Comparison of ENCODE assay signal across 8 mouse cellular contexts in genomic region chr8:13675524-13675923, GRCm38 (mm10). TPM values are rescaled to one million over a fixed set of nuclear protein-coding genes. Genes with fewer than 3 reads are reported as not detected.
A peak's percentile ranks its signal among the peaks of the same experiment; 100 is the strongest.
DNase-seq lines count a peak whose midpoint lies in the region; ATAC-seq and TF ChIP-seq lines count a peak whose summit lies in the region.

No protein-coding gene starts in this region.

- peaks cover 14% of the 10 kb centered on the region; the same call in 1 of the 2 replicates for H3K4me1 ChIP-seq in lung, postnatal 0 days (ENCODE audit: insufficient read depth, low read depth, low read length)
- H3K4me1 ChIP-seq in limb, embryonic 10.5 days, result peaks cover 20% of the 10 kb centered on the region
- H3K4me1 ChIP-seq in olfactory bulb, adult 2 months (ENCODE audit: control insufficient read depth, insufficient read depth, low read length), result peaks cover 25% of the 10 kb centered on the region

- no peaks in the 10 kb centered on the region for H3K27me3 ChIP-seq in lung, postnatal 0 days (replicated peaks; ENCODE audit: insufficient read depth, low read length)
- H3K27me3 ChIP-seq in limb, embryonic 10.5 days (ENCODE audit: low read depth, poor library complexity, severe bottlenecking), result peaks cover 25% of the 10 kb centered on the region

- peak overlapping the region; percentile 96 for H3K27ac ChIP-seq in lung, postnatal 0 days (ENCODE audit: low read length)
- H3K27ac ChIP-seq in limb, embryonic 10.5 days, result no peak overlapping the region
- H3K27ac ChIP-seq in olfactory bulb, adult 2 months (ENCODE audit: insufficient read depth, low read depth, low read length), result peak overlapping the region; percentile 90

- no peak for TF ChIP-seq EP300 in lung, postnatal 0 days (IDR thresholded peaks at IDR 0.05)

- ATAC-seq in CD4-positive, CD25-positive, alpha-beta regulatory T cell, adult 4 months, result no peak
- no peak for ATAC-seq in lung, postnatal 0 days

- H3K9ac ChIP-seq in lung, postnatal 0 days (replicated peaks; ENCODE audit: low read depth), result peak overlapping the region; percentile 79

- peak overlapping the region; percentile 86 for H3K4me3 ChIP-seq in lung, postnatal 0 days (ENCODE audit: low read depth, low read length)
- H3K4me3 ChIP-seq in limb, embryonic 10.5 days, result peak overlapping the region; percentile 65; the same call in 1 of the 2 replicates
- peak overlapping the region; percentile 92 for H3K4me3 ChIP-seq in olfactory bulb, adult 2 months (ENCODE audit: insufficient read depth, low read depth, low read length)

- TF ChIP-seq CTCF in lung, postnatal 0 days (IDR thresholded peaks at IDR 0.05), result no peak
- TF ChIP-seq CTCF in olfactory bulb, adult 2 months (IDR thresholded peaks at IDR 0.05; ENCODE audit: insufficient read depth, low read depth, low read length), result no peak

- 18% methylated on average over 8 of the region's 8 CpGs for WGBS in lung, postnatal 0 days
- WGBS in limb, embryonic 10.5 days, result 51% methylated on average over 8 of the region's 8 CpGs
- 10% methylated on average over 8 of the region's 8 CpGs for WGBS in olfactory bulb, adult 2 months

- no peaks in the 10 kb centered on the region for H3K9me3 ChIP-seq in lung, postnatal 0 days (ENCODE audit: low read length)
- H3K9me3 ChIP-seq in limb, embryonic 10.5 days (replicated peaks), result no peaks in the 10 kb centered on the region

- TF ChIP-seq POLR2A in olfactory bulb, adult 2 months (IDR thresholded peaks at IDR 0.05; ENCODE audit: insufficient read depth, low read depth, low read length), result no peak

- peak overlapping the region; percentile 91 for H3K4me2 ChIP-seq in lung, postnatal 0 days (replicated peaks; ENCODE audit: low read depth, low read length)

- peak; percentile 54 for DNase-seq in CD4-positive, CD25-positive, alpha-beta regulatory T cell, adult 2 months (ENCODE audit: low read depth, low spot score)
- peak; percentile 31 for DNase-seq in lung, postnatal 0 days (ENCODE audit: low spot score)
- no peak for DNase-seq in lung, adult 18-20 months
- no peak for DNase-seq in limb, embryonic 10.5 days (ENCODE audit: low spot score)
- no peak for DNase-seq in ovary, adult 18-20 months (ENCODE audit: low spot score)
- no peak for DNase-seq in spleen, adult 18-20 months

- H3K36me3 ChIP-seq in lung, postnatal 0 days (ENCODE audit: insufficient read depth, low read length), result no peaks in the 10 kb centered on the region
- no peaks in the 10 kb centered on the region for H3K36me3 ChIP-seq in limb, embryonic 10.5 days

RNA-seq across cellular contexts. Expression of gene Rasa3, which starts 1.9 kb away (rescaled TPM):
- 100 to 1,000 TPM in 1 of 2 experiments, 10 to 100 TPM in 1; 77.3 to 195 TPM for polyA plus RNA-seq in CD4-positive, CD25-positive, alpha-beta regulatory T cell, adult 4 months (2017; shearing (Covaris generic))
- 28.5 and 28.6 TPM in 2 replicates for polyA plus RNA-seq in lung, postnatal 0 days (2015; fragmentation: Nextera tagmentation; extraction: Ambion mirVana)
- polyA plus RNA-seq in limb, embryonic 10.5 days (2016; fragmentation: Nextera tagmentation; extraction: Ambion mirVana), result 17.0 and 18.1 TPM in 2 replicates
- not detected in 2 replicates for polyA plus RNA-seq in olfactory bulb, adult 2 months (2012; ENCODE audit: insufficient read depth, insufficient read length, low replicate concordance, missing spikeins)

RNA-seq across cellular contexts. Expression of gene Cfap97d2, which starts 30.2 kb away (rescaled TPM):
- polyA plus RNA-seq in CD4-positive, CD25-positive, alpha-beta regulatory T cell, adult 4 months (2017; shearing (Covaris generic)), result not detected
- 0.81 and 1.1 TPM in 2 replicates for polyA plus RNA-seq in lung, postnatal 0 days (2015; fragmentation: Nextera tagmentation; extraction: Ambion mirVana)
- not detected in 2 replicates for polyA plus RNA-seq in limb, embryonic 10.5 days (2016; fragmentation: Nextera tagmentation; extraction: Ambion mirVana)
- not detected in 2 replicates for polyA plus RNA-seq in olfactory bulb, adult 2 months (2012; ENCODE audit: insufficient read depth, insufficient read length, low replicate concordance, missing spikeins)

Comparison
In these comparisons a context has a peak if more than half of its experiments do, and no peak if none do; other contexts are left out.
1. DNase-seq: peak in CD4-positive, CD25-positive, alpha-beta regulatory T cell, adult 2 months (single experiment) and lung, postnatal 0 days (single experiment); none in lung, adult 18-20 months (0 of 2), limb, embryonic 10.5 days (single experiment), ovary, adult 18-20 months (single experiment) and spleen, adult 18-20 months (0 of 2).
2. Peak in every context shown above with its lines, with median percentiles within 50 percentile points of each other: H3K4me3 ChIP-seq.